Mouse (Mus musculus) brain, adult 10 weeks (tissue): Measurements from ENCODE around the gene Gm10912. TPM values are rescaled to one million over a fixed set of nuclear protein-coding genes. Genes with fewer than 3 reads are reported as not detected.

ENCODE experiments used
- polyA plus RNA-seq: library from polyadenylated mRNA; stranded (reverse); fragments of 350-450 nt; fragmentation: Illumina TruSeq; extraction: RNeasy Lipid Tissue Mini Kit (QIAGEN cat#74804); gene quantifications from one replicate; pipeline ENCODE4 v1.2.3, GENCODE M21; 2015; ENCODE audit warnings: low read depth, low replicate concordance

The Gm10912 gene
- polyA plus RNA-seq: 0.45 TPM

GRCm38 (mm10) chr2:104065526-104065925, at the start of gene Gm10912:
Gene Gm10912 (plus strand): TSS chr2:104065826.

GRCm38 (mm10) chr2:104027458-104028138, 38.0 kb upstream of the Gm10912 start, which contains the start of gene Fbxo3:
Gene Fbxo3 (plus strand): TSS chr2:104027721.

GRCm38 (mm10) chr2:104028139-104028723, 37.4 kb upstream of the Gm10912 start, which contains the start of gene 4931422A03Rik:
Gene 4931422A03Rik (minus strand): TSS chr2:104028361.

GRCm38 (mm10) chr2:104068450-104068849, 2.8 kb downstream of the Gm10912 start, which contains the start of gene Gm10799:
Gene Gm10799 (minus strand): TSS chr2:104068550.

GRCm38 (mm10) chr2:104069704-104070185, 4.1 kb downstream of the Gm10912 start, which contains the start of gene Cd59b:
Gene Cd59b (plus strand): TSS chr2:104069849.

GRCm38 (mm10) chr2:104095741-104096213, 30.2 kb downstream of the Gm10912 start, which contains the start of gene Cd59a:
Gene Cd59a (plus strand): TSS chr2:104095801.

Other genes with a start within 250 kb of the Gm10912 start
- gene Lmo2, start 107.8 kb upstream of the Gm10912 start, polyA plus RNA-seq: 28.9 TPM
- 65.7 TPM for gene Fbxo3, start 38.1 kb upstream of the Gm10912 start, polyA plus RNA-seq
- not detected for gene 4931422A03Rik, start 37.5 kb upstream of the Gm10912 start, polyA plus RNA-seq
- not detected for gene Gm10799, start 2.7 kb downstream of the Gm10912 start, polyA plus RNA-seq
- gene Cd59b, start 4.0 kb downstream of the Gm10912 start, polyA plus RNA-seq: 4.8 TPM
- 12.8 TPM for gene Cd59a, start 30.0 kb downstream of the Gm10912 start, polyA plus RNA-seq
- gene A930018P22Rik, start 56.9 kb downstream of the Gm10912 start, polyA plus RNA-seq: not detected